Mouse (Mus musculus) right cerebral cortex, adult 2 months (tissue): ENCODE data around the gene Lmntd2.

Experiments used
- DNase-seq, 2 experiments: peaks; one replicate each; pipeline ENCODE4 v3.0.0; 2021 to 2022; ENCODE audit warnings: low spot score in 2 of 2

Lmntd2 gene

DNA sequence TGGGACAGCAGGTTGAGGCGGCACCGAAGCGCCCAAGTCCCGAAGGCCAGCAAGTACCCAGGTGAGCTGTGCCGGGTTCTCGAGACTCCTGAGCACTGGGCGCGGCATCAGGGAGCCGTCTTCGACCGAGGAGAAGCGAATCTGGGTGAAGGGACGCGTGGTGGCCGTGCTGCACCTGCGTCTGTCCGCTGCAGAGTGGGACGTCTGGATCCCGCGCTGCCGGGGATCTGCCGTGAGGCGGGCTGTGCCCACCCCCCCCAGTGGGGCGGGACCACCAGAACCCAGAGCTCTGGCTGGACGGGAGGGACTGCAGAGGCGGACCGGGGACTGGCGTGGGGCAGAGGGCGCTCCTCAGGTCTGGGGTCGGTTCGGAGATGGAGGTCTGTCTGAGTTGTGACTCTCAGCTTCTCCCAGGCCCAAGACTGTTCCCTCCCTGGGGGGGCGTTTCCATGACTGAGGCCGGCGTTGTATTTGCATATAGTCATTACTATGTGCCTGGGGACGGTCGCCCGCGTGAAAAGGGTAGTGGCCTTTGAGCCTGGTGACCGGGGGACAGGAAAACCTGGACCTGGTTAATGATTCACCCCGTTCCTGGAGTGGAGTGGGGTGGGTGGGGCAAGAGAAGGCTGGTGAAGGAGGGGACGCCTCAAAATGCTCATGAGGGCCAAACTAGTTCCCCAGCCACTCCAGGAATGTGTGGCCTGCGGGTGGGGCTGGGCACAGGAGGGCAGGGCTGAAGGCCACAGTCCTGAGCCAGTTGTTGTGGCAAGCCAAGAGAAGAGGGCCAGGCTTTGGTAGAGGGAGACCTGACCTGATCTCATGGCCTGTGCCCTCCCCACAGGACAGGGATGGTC, 2.2 kb upstream of the Lmntd2 start:
- no peak for DNase-seq

DNA sequence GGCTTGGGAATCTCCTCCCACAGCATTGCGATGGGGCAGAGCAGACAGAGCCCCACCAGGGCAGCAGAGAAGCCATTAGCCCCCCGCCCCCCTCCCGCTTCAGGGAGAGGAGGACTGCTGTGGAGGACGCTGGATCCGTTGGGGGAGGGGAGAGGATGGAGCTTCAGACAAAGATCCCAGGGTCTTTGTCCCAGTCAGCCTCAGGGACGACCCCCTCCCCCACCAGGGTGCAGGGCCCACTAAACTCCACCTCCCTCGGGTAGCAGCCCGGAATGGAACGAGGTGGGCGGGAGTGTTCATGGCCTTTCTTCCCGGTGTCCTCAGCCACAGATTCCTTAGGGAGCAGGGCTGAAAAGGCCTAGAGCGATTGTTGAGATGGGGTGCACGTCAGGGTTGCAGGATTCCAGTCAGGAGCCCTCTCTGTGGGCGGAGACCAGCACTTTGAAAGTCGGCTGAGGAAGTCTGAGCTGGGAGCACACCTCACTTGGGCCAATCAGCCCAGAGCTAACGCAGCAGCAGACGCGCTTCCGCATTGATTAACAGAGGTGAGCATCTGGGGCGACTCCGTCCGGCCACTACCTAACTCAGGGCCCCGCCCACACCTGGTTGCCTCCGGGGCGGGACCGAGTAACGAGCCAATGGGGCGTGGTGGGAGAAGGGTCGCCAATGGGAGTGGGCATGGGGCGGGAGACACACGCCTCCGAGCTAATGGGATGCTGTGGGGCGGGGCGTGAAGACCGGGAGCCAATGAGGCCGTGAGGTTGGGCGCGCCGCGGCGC, 1.4 kb upstream of the Lmntd2 start, which contains the start of gene Rassf7:
Rassf7 (plus strand) TSS at position 760 of the 779 bp plus-strand sequence.
- DNase-seq, result peak; percentile 71 to 74

DNA sequence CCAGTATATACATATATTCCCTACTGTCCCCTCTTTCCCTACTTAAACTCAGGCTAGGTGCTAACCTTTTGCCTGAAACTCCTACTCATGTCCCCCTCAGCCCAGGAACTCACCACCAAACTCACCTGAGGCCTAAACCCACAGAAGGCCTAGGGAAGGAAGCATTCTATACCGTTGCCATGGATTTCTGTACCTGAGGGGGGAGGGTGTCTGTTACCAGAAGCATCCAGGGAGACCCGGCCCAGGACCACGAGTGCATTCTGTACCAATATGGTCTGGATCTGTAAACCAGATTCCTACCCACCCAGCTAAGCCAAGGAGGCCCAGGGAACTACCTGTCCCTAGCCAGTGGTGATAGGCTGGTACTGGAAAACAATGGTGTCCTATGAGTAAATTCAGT, 430 bp upstream of the Lmntd2 start:
- DNase-seq, result no peak

DNA sequence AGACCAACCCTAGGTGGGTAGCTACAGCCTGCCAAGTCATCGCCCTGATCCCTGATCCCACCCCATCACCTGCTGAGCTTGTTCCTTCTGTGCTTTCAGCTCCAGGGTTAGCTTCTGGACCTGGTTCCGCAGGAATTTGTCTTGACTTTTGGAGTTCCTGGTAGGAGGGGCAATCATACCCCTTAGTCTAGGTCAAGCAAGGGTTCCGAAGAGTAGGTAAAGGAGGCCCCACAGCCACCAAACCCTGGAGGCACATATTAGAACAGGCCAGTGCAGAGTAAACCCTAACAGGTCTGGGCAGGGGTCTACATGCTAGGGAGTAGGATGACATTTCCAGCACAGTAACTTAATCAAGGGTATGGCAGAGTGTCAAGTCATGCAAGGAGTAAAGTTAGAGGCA, 747 bp downstream of the Lmntd2 start:
- DNase-seq, result no peak

DNA sequence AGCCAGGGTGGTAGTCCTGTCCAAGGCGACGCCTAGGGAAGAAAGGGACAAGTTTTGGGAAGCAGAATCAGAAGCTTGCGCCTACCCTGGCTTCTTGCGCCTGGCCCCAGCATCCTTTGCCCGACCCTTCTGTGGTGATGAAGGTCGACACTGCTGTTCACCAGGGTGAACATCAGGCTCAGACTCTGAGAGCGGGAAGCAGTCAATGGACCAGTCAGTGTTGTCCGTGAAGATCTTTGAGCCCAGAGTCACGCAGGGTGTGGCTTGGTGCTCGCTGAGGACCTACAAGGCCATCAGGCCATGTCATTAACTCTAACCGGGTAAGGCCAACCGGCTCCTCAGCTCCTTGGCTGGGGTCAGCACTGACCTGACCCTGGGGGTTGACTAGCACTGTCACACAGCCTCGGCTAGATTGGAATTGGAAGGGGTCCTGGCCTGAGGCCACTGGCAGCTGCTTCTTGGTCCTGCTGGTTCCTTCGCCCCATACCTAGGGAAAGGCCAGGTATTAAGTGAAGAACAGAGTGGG, 3.2 kb downstream of the Lmntd2 start:
- no peak for DNase-seq

DNA sequence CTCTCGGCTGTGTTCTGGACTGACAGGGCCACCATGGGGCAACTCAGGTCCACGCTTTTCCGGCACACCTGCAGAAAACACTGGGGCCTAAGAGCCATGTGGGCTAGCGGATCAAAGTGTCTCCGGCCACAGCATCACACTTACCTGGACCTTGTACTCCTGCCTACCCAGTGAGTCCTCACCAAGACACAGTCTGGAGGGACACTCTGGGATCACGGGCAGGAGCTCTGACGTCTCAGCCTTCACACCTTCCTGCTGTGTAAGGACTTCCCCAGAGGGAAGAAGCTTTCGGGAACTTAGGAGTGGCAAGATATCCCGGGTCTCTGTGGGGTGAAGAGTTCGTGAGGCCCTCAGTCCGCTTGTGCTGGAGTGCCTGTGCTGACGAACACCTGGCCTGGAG, 3.7 kb downstream of the Lmntd2 start:
- DNase-seq, result no peak

DNA sequence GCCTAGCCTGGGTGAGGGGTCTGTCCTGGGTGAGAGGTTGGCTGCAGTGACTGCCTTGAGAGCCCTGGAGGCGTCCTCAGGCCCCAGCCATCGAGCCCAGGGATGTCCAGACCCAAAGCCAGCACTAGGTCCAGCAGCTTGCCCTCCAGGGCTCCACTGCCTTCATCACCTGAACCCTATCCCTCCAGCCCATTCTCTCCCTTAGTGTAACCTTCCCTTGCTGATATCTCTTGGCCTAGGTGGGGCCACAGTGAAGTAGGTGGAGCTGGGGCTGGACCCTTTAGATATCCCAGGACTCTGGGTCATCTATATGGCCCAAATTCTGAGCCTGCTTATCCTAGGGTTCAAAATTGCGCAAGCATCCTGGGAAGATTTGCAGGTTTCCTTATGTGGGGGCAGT, 4.4 kb downstream of the Lmntd2 start:
- no peak for DNase-seq

DNA sequence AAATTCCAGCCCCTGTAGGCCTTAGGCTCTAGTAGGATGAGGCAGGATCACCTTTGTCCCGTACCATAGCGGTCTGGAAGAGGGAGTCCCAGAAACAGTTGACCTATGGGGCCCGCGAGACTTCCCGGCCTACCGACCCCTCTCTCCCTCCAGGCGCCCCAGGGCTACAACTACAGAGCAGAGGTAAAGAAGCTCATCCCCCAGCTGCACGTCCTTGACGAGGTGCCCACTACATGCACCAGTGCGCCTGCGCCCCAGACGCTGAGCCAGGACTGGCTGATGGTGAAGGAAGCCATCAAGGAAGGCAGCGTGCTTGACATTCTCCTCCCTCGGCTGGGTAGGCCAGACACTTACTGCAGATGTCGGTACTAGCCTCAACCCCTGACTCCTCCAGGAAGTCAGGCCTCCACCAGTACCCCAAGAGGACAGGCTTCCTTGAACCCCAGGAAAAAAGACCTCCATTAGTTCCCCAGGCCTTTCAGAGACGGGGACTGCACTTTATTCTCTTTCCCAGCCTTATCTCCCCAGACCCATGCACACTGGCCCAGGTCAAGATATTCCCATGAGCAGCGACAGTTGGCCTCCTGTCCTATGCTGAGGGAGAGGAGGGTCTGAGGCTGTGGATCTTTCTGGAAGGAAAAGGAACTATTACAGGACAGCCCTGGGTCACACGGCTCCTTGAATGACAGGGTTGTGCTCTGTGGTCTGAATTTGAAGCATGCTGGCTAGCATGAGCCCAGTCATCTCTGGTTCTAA, 7.5 kb downstream of the Lmntd2 start:
- no peak for DNase-seq

DNA sequence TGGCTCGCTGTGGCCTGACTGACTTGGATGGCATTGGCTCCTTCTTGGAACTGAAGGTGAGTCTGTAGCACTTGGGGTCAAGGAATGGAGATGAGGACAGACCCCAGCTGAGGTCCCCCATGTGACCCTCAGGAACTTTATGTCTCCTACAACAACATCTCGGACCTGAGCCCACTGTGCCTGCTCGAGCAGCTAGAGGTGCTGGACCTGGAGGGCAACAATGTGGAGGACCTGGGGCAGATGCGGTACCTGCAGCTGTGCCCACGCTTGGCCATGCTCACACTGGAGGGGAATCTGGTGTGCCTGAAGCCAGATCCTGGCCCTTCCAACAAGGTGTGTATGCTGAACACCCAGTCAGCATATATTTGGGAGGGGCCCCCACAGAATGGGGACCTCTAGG, 8.4 kb downstream of the Lmntd2 start:
- no peak for DNase-seq

DNA sequence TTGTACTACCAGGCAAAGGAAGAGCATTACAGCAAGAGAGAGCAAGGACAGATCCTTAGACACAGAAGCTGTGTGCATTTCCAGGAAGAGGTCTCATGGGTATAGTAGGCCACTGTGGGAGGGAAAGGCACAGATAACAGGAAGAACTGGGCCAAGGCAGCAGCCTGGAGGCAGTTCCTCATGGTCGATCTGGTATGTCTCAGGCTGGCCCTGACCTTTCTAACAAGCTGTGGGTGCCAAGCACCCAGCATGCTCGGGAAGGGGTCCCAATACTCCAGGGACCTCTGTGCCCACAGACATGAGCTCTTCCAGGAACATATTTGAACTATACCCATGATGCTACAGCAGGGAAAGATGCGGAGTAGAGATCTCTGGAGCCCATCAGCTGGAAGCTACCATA, 9.3 kb downstream of the Lmntd2 start:
- DNase-seq, result no peak

DNA sequence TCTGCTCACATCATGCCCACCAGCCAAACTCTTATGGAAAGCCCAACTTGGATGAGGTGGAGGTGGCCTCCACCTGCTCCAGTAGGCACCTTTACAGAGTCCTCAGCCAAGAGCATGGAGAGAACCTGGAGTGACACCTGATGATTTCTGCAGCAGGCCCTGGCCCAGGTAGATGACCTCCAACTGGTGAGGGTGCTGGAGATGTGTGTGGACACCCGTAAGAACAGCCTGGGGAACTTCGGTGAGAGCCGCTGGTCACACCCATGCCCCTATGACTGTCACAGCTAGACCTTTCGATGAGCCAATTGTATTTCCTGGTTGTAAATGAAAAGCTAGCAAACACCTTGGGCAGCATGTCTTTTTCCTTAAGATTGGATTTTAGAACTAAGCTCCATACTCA, 15.8 kb downstream of the Lmntd2 start:
- DNase-seq, result no peak

DNA sequence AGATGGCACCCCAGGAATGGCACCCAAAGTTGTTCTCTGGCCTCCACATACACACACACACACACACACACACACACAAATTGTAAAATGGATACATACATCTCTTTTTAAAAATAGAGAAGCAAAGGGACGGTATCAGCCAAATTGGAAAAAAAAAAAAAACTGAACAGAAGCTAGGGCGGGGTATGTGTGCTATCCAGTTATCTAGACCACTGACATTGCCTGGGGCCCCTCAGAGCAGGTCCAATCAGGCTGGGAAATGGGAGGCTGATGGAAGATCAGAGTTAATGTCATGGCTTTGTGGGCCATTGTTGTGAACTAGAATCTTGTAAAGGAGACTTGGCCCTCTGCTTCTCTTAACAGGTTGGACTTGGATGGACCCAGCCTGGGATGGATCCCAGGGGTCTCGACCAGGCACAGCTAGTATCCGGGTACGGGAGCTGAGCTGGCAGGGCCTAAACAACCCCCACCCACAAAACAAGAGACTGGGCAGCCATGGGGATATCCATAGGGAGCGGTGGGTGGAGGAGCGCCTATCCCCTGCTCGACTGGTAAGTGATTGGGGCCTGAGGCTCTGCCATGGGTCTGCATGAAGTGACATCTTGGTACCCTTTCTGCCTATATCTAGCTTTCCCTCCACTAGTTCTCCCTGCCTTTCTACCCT, 17.1 kb downstream of the Lmntd2 start:
- no peak for DNase-seq

DNA sequence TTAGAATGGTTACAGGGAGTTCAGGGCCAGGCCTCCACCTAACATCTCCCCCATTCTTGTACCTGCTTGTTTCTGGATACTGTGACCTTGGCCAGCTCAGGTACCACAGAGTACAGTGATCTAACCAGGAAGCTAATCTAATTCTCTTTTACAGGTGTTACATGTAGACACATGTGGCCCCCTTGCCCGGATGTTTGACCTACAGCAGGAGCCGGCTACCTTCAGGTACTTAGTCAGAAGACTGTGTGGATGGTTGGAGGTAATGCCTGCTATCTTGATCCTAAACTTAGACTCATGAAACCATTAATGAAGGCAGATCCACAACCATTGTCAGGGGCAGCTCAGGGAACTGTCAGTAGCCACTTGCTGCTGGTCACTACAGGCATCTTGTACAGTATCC, 18.1 kb downstream of the Lmntd2 start:
- no peak for DNase-seq

DNA sequence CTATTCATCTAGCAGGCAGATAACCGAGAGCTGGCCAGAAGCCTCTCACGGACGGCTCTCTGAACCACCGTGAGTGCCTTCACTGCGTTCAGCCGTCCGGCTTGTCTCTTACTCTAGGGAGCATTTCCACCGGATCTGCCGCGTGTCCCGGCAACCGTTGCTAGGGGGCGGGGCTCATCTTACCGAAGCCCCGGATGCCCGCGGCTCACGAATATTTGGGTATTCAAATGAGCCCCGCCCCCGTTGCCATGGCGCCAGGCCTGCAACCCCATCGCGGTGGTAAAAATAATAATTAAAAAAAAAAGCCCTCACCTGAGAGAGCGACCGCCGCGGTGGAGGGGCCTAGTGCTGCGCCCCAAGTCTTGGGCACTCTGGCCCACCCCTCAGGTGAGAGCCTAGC, 19.1 kb downstream of the Lmntd2 start:
- DNase-seq, result peak; percentile 84 to 91

DNA sequence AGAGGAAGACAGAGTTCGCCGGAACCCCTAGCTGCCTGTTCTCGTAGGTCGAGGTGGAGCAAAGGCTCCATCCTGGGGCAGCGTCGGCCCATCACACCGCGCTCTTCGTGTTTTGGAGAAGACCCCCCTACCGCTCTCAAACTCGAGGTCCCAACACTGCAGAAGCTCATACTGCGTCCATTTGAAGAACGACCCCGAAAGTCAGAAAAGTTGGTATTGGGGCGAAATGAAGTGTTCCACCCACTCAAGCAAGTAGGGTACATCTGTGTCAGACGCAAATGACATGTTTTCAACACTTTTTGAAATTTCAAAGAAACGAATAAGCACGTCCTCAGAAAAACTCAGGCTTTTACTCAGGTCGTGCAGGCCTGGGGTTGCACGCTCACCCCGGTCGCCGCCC, 19.5 kb downstream of the Lmntd2 start:
- DNase-seq, result peak in 1 of 2 experiments; percentile 21

DNA sequence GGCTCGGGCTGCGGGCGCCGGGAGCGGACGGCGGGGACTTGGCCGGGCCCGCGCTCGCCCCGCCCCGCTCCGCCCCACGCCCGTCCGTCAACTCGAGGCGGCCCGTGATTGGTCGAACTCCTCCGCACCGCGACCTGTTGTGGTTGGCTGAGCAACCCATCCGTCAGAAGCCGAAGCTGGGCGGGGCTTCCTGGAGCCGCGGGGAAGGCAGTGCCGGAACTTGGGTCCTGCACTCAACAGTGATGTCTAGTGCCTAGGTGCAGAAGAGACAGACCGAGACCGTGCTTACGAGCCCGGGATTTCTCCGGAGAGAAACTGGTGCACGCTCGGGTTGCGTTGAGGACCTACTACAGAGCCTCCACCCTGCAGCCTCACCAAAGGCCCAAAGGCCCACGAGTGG, 19.9 kb downstream of the Lmntd2 start, which contains the start of the genes Hras and Lrrc56:
Hras (minus strand) TSS at position 58 of the 400 bp plus-strand sequence.
Lrrc56 (plus strand) TSS at position 210 of the 400 bp plus-strand sequence.
- DNase-seq, result peak; percentile 97 to 98

DNA sequence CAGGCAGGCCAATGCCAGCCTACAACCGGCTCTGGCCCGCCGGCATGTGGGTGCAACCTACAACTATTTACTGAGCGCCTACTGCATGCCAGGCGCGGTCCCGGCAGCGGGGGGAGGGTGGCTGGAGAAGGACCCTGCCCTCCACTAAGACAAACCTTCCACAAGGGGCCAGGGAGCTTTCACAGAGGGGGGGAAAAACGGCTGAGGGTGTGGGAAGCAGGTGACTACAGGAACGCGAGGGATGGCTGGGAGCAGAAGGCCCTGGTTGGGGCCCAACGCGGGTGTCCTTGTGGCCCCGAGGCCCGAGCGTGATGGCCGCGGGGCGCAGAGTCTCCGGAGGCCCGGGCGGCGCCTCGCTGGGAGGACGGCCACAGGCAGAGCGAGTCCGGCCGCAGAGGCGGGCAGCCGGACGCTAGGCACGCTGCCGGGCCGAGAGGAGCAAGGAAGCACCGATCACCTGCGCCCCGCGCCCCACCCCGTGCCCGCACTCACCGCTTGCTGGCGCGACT, 20.5 kb downstream of the Lmntd2 start:
- peak; percentile 41 to 44 for DNase-seq

DNA sequence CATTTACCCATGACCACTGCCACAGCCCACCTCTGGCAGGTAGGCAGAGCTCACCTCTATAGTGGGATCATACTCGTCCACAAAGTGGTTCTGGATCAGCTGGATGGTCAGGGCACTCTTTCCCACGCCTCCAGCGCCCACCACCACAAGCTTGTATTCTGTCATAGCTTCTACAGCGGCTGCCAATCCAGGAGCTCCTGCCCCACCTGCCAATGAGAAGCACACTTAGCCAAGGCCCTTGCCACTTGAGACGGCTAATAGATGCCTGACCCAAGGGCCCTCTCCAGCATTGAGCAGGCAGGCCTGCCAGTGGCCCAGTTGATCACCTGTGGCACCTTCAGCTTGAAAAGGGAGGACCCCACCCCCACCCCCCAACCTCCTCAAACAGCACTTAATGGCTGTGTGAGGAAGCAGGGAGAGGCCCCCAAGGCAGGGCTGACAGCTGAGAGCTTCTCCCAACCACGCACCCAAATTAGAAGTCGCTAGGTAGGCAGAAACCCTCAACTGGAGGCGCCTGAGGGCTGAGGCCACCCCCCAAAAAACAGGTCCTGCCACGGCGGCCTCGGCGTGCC, 21.0 kb downstream of the Lmntd2 start:
- no peak for DNase-seq

DNA sequence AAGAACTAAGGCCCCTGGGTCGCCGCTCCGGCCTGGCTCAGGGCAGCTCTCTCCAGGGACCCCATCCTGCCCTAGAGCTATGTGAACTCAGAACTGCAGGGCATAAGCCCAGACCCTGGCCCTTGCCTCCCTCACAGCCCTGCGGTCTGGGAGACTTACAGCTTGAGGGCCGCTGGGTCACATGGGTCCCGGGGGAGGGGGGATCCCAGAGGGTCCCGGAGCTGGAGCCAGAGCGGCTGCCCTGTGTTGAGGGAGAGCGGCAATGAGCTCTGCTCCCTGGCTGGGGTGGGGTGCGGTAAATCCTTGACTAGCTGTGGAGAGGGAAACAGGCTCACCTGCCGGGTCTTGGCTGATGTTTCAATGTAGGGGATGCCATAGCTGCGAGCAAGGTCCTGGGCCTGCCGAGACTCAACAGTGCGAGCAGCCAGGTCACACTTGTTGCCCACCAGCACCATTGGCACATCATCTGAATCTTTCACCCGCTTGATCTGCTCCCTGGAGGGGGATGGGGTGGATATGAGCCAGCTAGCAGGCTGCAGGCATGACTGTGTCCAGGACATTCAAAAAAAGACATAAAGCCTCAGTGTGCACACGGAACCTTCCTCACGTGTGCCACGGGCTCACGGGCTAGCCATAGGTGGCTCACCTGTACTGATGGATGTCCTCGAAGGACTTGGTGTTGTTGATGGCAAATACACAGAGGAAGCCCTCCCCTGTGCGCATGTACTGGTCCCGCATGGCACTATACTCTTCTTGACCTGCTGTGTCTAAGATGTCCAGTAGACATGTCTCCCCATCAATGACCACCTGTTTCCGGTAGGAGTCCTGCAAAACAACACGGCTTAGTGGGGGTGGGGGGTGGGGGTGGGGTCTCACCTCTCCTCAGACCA, 21.8 kb downstream of the Lmntd2 start:
- no peak for DNase-seq

DNA sequence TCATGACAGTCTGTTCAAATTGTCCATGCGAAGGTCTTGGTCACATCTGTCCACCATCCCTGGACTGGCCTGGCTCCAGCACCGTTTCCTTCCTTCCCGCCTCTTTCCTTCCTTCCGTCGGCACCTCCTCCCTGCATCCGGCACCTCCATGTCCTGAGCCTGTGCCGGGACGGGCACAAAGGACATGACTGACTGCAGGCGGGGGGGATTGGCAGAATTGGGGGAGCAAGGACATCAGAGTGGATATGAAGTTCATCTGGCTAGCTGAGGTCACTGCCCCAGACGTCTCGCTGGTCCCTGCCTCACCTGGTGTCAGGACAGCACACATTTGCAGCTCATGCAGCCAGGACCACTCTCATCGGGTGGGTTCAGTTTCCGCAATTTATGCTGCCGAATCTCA, 22.8 kb downstream of the Lmntd2 start:
- no peak for DNase-seq
